In the genomic region with DNA sequence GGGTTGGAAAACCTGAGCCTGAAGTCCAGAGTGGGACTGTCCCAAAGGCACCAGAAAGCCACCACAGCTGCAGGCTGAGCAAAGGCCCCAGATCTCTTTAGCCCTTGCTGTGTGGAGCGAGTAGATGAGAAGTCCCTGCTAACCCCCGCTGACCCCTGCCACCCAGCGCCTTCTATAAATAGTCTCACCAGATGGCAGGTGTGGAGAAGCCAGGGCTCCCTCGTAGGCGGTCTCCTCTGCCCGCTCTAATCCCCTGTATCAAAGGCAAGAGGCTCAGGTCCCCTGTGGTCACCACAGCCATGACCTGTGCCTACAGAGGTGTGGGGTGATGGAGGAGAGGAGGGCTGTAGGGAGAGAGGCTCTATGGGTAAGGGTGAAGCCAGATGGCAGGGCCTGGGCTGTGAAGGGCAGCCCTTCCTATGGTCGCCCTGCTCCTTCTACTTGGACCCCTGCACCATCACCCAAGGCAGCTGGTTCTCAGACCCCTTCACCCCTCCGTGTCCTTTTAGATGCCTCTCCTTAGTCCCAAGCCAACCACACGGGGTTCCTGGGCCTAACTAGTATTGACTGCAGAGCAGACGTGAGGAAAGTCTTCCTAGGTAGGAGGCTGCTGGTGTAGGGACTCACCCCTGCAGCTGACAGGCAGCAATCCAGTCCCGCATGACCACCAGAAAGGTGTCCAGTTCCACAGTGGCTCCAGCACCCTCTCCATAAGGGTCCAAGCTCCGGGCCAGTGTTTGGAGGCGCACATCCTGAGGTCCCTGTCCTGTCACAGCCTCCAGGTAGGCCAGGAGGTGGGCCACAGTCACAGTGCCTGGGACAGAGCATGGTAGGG, we compare ENCODE assay signal across 21 mouse cellular contexts. TPM values are rescaled to one million over a fixed set of nuclear protein-coding genes. Genes with fewer than 3 reads are reported as not detected.
DNase-seq lines count a peak whose midpoint lies in the region; TF ChIP-seq lines count a peak whose summit lies in the region.
"Had no signal": no experiment of that assay in that cellular context is flagged by ENCODE, and none has a peak within 500 bp of the region (broad histone marks: within the 10 kb centered on the region; RNA-seq: fewer than 3 reads in every experiment).

No protein-coding gene starts in this region.

- peaks cover 53% of the 10 kb centered on the region for H3K27me3 ChIP-seq in heart, embryonic 10.5 days (ENCODE audit: insufficient read depth, poor library complexity, severe bottlenecking)
- H3K27me3 ChIP-seq in CH12.LX (replicated peaks), result peaks cover 71% of the 10 kb centered on the region
- peaks cover 54% of the 10 kb centered on the region for H3K27me3 ChIP-seq in embryonic facial prominence, embryonic 10.5 days (replicated peaks; ENCODE audit: low read depth, poor library complexity, severe bottlenecking)

- WGBS in heart, embryonic 10.5 days, result 49% methylated on average over 13 of the region's 13 CpGs
- WGBS in embryonic facial prominence, embryonic 10.5 days, result 54% methylated on average over 13 of the region's 13 CpGs

- peaks cover 60% of the 10 kb centered on the region for H3K4me1 ChIP-seq in heart, embryonic 10.5 days
- H3K4me1 ChIP-seq in CH12.LX (ENCODE audit: control insufficient read depth in 1 of 2, insufficient read depth in 2 of 2), result peaks cover 0 to 22% of the 10 kb centered on the region in 2 experiments; a peak in 2 of 4 replicates
- peaks cover 48% of the 10 kb centered on the region for H3K4me1 ChIP-seq in embryonic facial prominence, embryonic 10.5 days
- H3K4me1 ChIP-seq: liver, embryonic 15.5 days had no signal

- dilution Hi-C loops in CH12.LX (cut with MboI; ENCODE audit: extremely low pct_ligation_motif_present, extremely low pct_unique_long_range_greater_than_20kb, low sequenced_read_pairs), result no loop called here

- TF ChIP-seq POLR2A in CH12.LX (IDR thresholded peaks at IDR 0.05; ENCODE audit: low read depth, low read length), result no peak

- TF ChIP-seq CTCF in CH12.LX (conservative IDR thresholded peaks at IDR 0.05 in 1 of 2, IDR thresholded peaks at IDR 0.05 in 1 of 2; ENCODE audit: low read depth in 2 of 2, low read length in 2 of 2), result no peak

- no peak overlapping the region for H3K4me2 ChIP-seq in CH12.LX (ENCODE audit: insufficient read depth, low read depth, poor library complexity, severe bottlenecking)
- H3K4me2 ChIP-seq: heart, embryonic 11.5 days; kidney, embryonic 15.5 days; limb, embryonic 13.5 days; liver, embryonic 15.5 days; midbrain, embryonic 12.5 days had no signal

- no peak for DNase-seq in heart, embryonic 10.5 days (ENCODE audit: low spot score)
- no peak for DNase-seq in heart, adult 9 months (ENCODE audit: low spot score in 2 of 2)
- DNase-seq in CH12.LX (ENCODE audit: extremely low read depth), result no peak
- peak; percentile 58 to 59 for DNase-seq in cerebellum, adult 18-20 months
- DNase-seq in embryonic facial prominence, embryonic 10.5 days (ENCODE audit: low spot score), result no peak
- DNase-seq in thymus, postnatal 36 days, result no peak
- no peak for DNase-seq in lung, adult 18-20 months
- DNase-seq in lung, postnatal 36 days, result no peak
- DNase-seq: adrenal gland, postnatal 10 days; heart, postnatal 4 days; right cerebral cortex, adult 18-20 months; thymus, postnatal 25 days had no signal

- H3K36me3 ChIP-seq in heart, embryonic 10.5 days, result no peaks in the 10 kb centered on the region
- H3K36me3 ChIP-seq in CH12.LX (replicated peaks in 1 of 2; ENCODE audit: control insufficient read depth in 1 of 2, insufficient read depth in 1 of 2, low read length in 1 of 2), result no peaks in the 10 kb centered on the region
- H3K36me3 ChIP-seq in embryonic facial prominence, embryonic 10.5 days (replicated peaks), result no peaks in the 10 kb centered on the region
- H3K36me3 ChIP-seq: kidney, embryonic 15.5 days; limb, embryonic 13.5 days; liver, embryonic 15.5 days; midbrain, embryonic 12.5 days had no signal

- in situ Hi-C loops in CH12.LX (cut with MboI; ENCODE audit: low pct_ligation_motif_present, low pct_unique_long_range_greater_than_20kb, low sequenced_read_pairs), result no loop called here

- no peak for TF ChIP-seq EP300 in CH12.LX (IDR thresholded peaks at IDR 0.05; ENCODE audit: low read length)

- no peak for TF ChIP-seq RAD21 in CH12.LX (IDR thresholded peaks at IDR 0.05; ENCODE audit: low read depth, low read length)

- no peak overlapping the region for H3K9ac ChIP-seq in CH12.LX (ENCODE audit: insufficient read depth, low read depth)
- H3K9ac ChIP-seq: kidney, embryonic 15.5 days; limb, embryonic 13.5 days; liver, embryonic 15.5 days; midbrain, embryonic 12.5 days had no signal

- no peaks in the 10 kb centered on the region for H3K79me2 ChIP-seq in CH12.LX (replicated peaks; ENCODE audit: control insufficient read depth, extremely low read depth, insufficient read depth, poor library complexity, severe bottlenecking)

- no peak overlapping the region for H3K4me3 ChIP-seq in heart, embryonic 10.5 days
- H3K4me3 ChIP-seq in CH12.LX (replicated peaks in 1 of 3; ENCODE audit: low read depth in 2 of 3, low read length in 2 of 3, poor library complexity in 1 of 3), result no peak overlapping the region
- no peak overlapping the region for H3K4me3 ChIP-seq in embryonic facial prominence, embryonic 10.5 days
- H3K4me3 ChIP-seq: kidney, embryonic 15.5 days; layer of hippocampus, adult 2 months; left cerebral cortex, adult 2 months; limb, embryonic 13.5 days; liver, embryonic 15.5 days; midbrain, embryonic 12.5 days had no signal

- peak overlapping the region; percentile 19 for H3K27ac ChIP-seq in heart, embryonic 10.5 days
- H3K27ac ChIP-seq in CH12.LX (ENCODE audit: insufficient read depth, low read depth), result no peak overlapping the region
- H3K27ac ChIP-seq in embryonic facial prominence, embryonic 10.5 days (replicated peaks), result 0 out of 2 replicates have a peak overlapping the region, but pooled peaks have one; percentile 20
- H3K27ac ChIP-seq: kidney, embryonic 15.5 days; layer of hippocampus, adult 2 months; limb, embryonic 13.5 days; liver, embryonic 15.5 days; midbrain, embryonic 12.5 days had no signal

- no peaks in the 10 kb centered on the region for H3K9me3 ChIP-seq in heart, embryonic 10.5 days
- H3K9me3 ChIP-seq in CH12.LX (replicated peaks; ENCODE audit: low read length), result no peaks in the 10 kb centered on the region
- H3K9me3 ChIP-seq in embryonic facial prominence, embryonic 10.5 days, result no peaks in the 10 kb centered on the region
- H3K9me3 ChIP-seq: kidney, embryonic 15.5 days; limb, embryonic 13.5 days; liver, embryonic 15.5 days; midbrain, embryonic 12.5 days had no signal

TF ChIP-seq in CH12.LX, 34 proteins besides CTCF, POLR2A, EP300 and RAD21:
- TF ChIP-seq NELFE (IDR thresholded peaks at IDR 0.05; ENCODE audit: low read depth, low read length) (no peak), MEF2A (IDR thresholded peaks at IDR 0.05; ENCODE audit: borderline replicate concordance, low read depth, low read length) (0 out of 2 replicates have a peak, but pooled peaks have one; percentile 28), MAFK (IDR thresholded peaks at IDR 0.05; ENCODE audit: insufficient replicate concordance, low read length) (no peak)

RNA-seq across cellular contexts. Expression of a gene that starts 9.1 kb away (rescaled TPM):
- polyA plus RNA-seq in heart, embryonic 10.5 days (2016; fragmentation: Nextera tagmentation; extraction: Ambion mirVana), result 0.69 and 0.88 TPM in 2 replicates
- total RNA-seq in CH12.LX (2012; rRNA removed) (0.04 TPM in 1 of 2 replicates, not detected in the other), CH12.LX (2014; rRNA removed) (not detected in 2 replicates)
- polyA plus RNA-seq in CH12.LX (2012; ENCODE audit: insufficient read length, low read depth), result not detected in 2 replicates
- 0.62 and 0.67 TPM in 2 replicates for polyA plus RNA-seq in embryonic facial prominence, embryonic 10.5 days (2016; fragmentation: Nextera tagmentation; extraction: Ambion mirVana)

RNA-seq across cellular contexts. Expression of a gene that starts 14.8 kb away (rescaled TPM):
- polyA plus RNA-seq in heart, embryonic 10.5 days (2016; fragmentation: Nextera tagmentation; extraction: Ambion mirVana), result 0.41 TPM in 1 of 2 replicates, not detected in the other
- total RNA-seq in CH12.LX (2012; rRNA removed) (not detected in 2 replicates), CH12.LX (2014; rRNA removed) (not detected in 2 replicates)
- not detected in 2 replicates for polyA plus RNA-seq in CH12.LX (2012; ENCODE audit: insufficient read length, low read depth)
- not detected in 2 replicates for polyA plus RNA-seq in embryonic facial prominence, embryonic 10.5 days (2016; fragmentation: Nextera tagmentation; extraction: Ambion mirVana)
- total RNA-seq: adrenal gland, postnatal 10 days; heart, postnatal 4 days; layer of hippocampus, adult 2 months; left cerebral cortex, adult 2 months had no signal
- polyA plus RNA-seq: heart, embryonic 11.5 days; inflammation-experienced regulatory T-cells, adult 6 months; kidney, embryonic 15.5 days; limb, embryonic 13.5 days; liver, embryonic 15.5 days; neural tube, embryonic 11.5 days had no signal

RNA-seq across cellular contexts. Expression of a gene that starts 16.2 kb away (rescaled TPM):
- polyA plus RNA-seq in heart, embryonic 10.5 days (2016; fragmentation: Nextera tagmentation; extraction: Ambion mirVana), result not detected in 2 replicates
- total RNA-seq in CH12.LX (2012; rRNA removed) (not detected in 2 replicates), CH12.LX (2014; rRNA removed) (not detected in 2 replicates)
- polyA plus RNA-seq in CH12.LX (2012; ENCODE audit: insufficient read length, low read depth), result not detected in 2 replicates
- polyA plus RNA-seq in embryonic facial prominence, embryonic 10.5 days (2016; fragmentation: Nextera tagmentation; extraction: Ambion mirVana), result 0.10 and 0.29 TPM in 2 replicates
- total RNA-seq: adrenal gland, postnatal 10 days; heart, postnatal 4 days had no signal
- polyA plus RNA-seq: heart, embryonic 11.5 days; inflammation-experienced regulatory T-cells, adult 6 months; kidney, embryonic 15.5 days; limb, embryonic 13.5 days; liver, embryonic 15.5 days; midbrain, embryonic 12.5 days; neural tube, embryonic 11.5 days had no signal

RNA-seq across cellular contexts. Expression of a gene that starts 16.4 kb away (rescaled TPM):
- 1.2 and 1.9 TPM in 2 replicates for polyA plus RNA-seq in heart, embryonic 10.5 days (2016; fragmentation: Nextera tagmentation; extraction: Ambion mirVana)
- total RNA-seq in CH12.LX (2012; rRNA removed), result 1.3 and 1.6 TPM in 2 replicates
- total RNA-seq in CH12.LX (2014; rRNA removed), result 0.22 and 0.24 TPM in 2 replicates
- polyA plus RNA-seq in CH12.LX (2012; ENCODE audit: insufficient read length, low read depth), result 0.44 and 0.60 TPM in 2 replicates
- 1.2 and 2.0 TPM in 2 replicates for polyA plus RNA-seq in embryonic facial prominence, embryonic 10.5 days (2016; fragmentation: Nextera tagmentation; extraction: Ambion mirVana)
- total RNA-seq: heart, postnatal 4 days had no signal

RNA-seq across cellular contexts. Expression of a gene that starts 20.0 kb away (rescaled TPM):
- polyA plus RNA-seq in heart, embryonic 10.5 days (2016; fragmentation: Nextera tagmentation; extraction: Ambion mirVana), result 161 and 210 TPM in 2 replicates
- total RNA-seq in CH12.LX (2012; rRNA removed) (0.38 and 0.71 TPM in 2 replicates), CH12.LX (2014; rRNA removed) (0.31 and 0.84 TPM in 2 replicates)
- 2.5 and 3.0 TPM in 2 replicates for polyA plus RNA-seq in CH12.LX (2012; ENCODE audit: insufficient read length, low read depth)
- polyA plus RNA-seq in embryonic facial prominence, embryonic 10.5 days (2016; fragmentation: Nextera tagmentation; extraction: Ambion mirVana), result 394 and 421 TPM in 2 replicates

Comparison
In these comparisons a context has a peak if more than half of its experiments do, and no peak if none do; other contexts are left out.
1. DNase-seq: peak in cerebellum, adult 18-20 months (2 of 2); none in heart, embryonic 10.5 days (single experiment), heart, adult 9 months (0 of 2), CH12.LX (single experiment), embryonic facial prominence, embryonic 10.5 days (single experiment), thymus, postnatal 36 days (0 of 2), lung, adult 18-20 months (0 of 2) and lung, postnatal 36 days (single experiment).